Mouse (Mus musculus): Measurements from ENCODE around the gene Ahctf1.
A peak's percentile ranks its signal among the peaks of the same experiment; 100 is the strongest.
"Not testable (repeated sequence)": the region's sequence is repeated elsewhere in the genome, so short reads cannot be mapped to it uniquely, and the experiment has no call there.

The Ahctf1 gene

GRCm38 (mm10) chr1:179803513-179804139 lies at the start of gene Ahctf1:
Gene Ahctf1, minus strand, starts transcription at chr1:179803680.
- peak; percentile 99 for DNase-seq

GRCm38 (mm10) chr1:179847759-179848389 lies 44.4 kb upstream of the Ahctf1 start:
- DNase-seq, result peak; percentile 79

- DNase-seq, result no peak
These were observed 43.7 kb upstream of the Ahctf1 start for GRCm38 (mm10) chr1:179847173-179847572.

GRCm38 (mm10) chr1:179845832-179846499 lies 42.5 kb upstream of the Ahctf1 start:
- no peak for DNase-seq

GRCm38 (mm10) chr1:179844894-179845293 lies 41.4 kb upstream of the Ahctf1 start:
- peak; percentile 70 for DNase-seq

- DNase-seq, result no peak
These were observed 40.5 kb upstream of the Ahctf1 start for GRCm38 (mm10) chr1:179843981-179844380.

GRCm38 (mm10) chr1:179842568-179842967 lies 39.1 kb upstream of the Ahctf1 start:
- DNase-seq, result no peak

DNA sequence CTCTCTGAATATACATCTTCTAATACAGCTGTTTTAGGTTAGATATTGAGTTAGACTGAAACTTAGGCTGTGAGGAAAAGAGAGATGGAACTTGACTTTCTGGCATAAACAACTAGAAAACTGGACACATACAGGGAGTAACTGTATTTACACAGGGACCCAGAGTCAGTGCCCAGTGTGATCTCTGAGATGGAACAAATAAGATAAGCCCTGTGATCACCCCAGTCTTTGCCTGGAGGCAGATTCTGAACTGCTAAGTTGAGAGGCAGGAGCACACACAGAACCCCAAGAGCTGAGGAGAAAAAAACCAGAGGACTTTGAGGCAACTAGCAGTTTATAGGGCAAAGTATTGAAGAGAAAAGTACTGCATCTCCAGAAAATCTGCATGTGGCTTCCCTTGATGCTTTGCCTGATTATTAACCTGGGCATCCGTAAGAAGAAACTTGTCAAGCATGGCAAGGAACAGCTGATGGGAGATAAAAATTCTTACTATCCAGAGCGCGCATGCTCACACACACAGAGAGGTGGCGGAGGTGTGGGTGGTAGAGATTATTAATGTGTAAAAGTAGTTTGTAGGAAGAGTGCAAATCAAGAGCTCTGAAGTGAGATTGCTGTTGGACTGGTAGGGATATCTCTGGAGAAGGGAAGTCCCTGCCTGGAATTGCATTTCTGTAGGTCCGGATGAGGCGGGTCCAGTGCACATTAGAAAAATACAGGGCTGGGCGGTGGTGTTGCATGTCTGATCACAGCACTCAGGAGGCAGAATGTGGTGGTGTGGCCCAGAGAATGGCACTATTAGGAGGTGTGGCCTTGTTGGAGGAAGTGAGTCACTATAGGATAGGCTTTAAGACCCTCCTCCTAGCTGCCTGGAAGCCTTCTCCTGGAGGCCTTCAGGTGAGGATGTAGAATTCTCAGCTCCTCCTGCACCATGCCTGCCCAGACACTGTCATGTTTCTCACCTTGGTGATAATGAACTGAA lies 33.2 kb upstream of the Ahctf1 start:
- DNase-seq, result no peak

- no peak for DNase-seq
These were observed 32.4 kb upstream of the Ahctf1 start for GRCm38 (mm10) chr1:179835753-179836425.

GRCm38 (mm10) chr1:179833596-179833995 lies 30.1 kb upstream of the Ahctf1 start:
- DNase-seq, result no peak

- DNase-seq, result no peak
These were observed 29.3 kb upstream of the Ahctf1 start for GRCm38 (mm10) chr1:179832710-179833240.

DNA sequence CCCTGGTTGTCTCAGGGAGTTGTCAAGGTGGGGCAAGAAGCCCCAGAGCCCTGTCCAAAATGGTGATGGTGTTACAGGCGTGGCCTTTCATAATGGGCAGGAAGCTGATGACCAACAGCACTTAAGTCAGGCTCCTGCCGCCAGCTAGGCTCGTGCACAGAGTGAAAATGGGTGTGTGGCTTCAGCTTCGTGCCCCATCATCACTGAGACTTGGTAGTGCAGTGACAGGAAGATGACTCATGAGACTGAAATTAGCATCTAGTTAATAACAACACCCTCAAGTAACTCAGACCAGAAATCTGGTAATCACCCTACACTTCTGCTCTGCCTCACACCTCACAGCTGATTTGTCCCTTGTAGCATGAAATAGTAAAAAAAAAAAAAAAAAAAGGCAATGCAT lies 25.4 kb upstream of the Ahctf1 start:
- DNase-seq, result no peak

DNA sequence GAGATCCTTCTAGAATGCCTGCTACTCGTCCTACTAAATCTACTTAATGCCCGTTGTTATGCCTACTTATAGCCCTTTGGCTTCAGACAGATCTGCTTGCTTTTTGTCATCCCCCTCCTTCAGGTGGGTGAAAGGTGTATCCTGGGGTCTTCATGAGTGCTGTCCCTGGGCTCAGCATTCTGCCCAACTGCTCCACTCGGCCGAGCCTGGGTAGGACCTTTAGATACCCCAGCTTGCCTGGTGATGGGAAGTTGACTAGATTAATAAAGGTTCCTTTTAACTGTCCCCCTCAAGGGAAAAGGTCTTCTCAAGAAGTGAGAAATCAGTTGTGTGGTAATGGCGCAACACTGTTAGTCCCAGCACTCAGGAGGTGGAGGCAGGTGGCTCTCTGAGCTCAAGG lies 24.6 kb upstream of the Ahctf1 start:
- no peak for DNase-seq

GRCm38 (mm10) chr1:179824549-179824948 lies 21.1 kb upstream of the Ahctf1 start:
- DNase-seq, result no peak

GRCm38 (mm10) chr1:179818490-179819278 lies 15.2 kb upstream of the Ahctf1 start:
- not testable (repeated sequence) for DNase-seq

DNA sequence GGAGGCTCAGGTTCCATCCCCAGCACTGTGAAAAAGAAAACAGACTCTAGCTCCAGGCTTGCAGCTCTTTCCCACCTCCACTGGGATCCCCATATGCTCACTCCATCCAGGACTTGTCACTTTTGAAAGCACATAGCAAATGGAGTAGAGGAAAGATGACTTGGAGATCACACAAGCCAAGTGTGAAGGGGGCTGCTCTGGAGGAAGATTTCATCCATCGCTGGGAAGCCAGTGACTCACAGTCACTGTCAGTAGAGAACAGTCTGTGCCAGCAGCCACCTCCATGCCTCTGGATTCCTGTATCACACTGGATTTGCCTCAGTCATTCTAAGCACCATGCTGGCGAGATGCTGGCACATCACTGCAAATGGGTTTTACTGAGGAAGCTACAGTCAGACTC lies 11.1 kb upstream of the Ahctf1 start:
- DNase-seq, result no peak

GRCm38 (mm10) chr1:179813385-179813784 lies 9.9 kb upstream of the Ahctf1 start:
- no peak for DNase-seq

DNA sequence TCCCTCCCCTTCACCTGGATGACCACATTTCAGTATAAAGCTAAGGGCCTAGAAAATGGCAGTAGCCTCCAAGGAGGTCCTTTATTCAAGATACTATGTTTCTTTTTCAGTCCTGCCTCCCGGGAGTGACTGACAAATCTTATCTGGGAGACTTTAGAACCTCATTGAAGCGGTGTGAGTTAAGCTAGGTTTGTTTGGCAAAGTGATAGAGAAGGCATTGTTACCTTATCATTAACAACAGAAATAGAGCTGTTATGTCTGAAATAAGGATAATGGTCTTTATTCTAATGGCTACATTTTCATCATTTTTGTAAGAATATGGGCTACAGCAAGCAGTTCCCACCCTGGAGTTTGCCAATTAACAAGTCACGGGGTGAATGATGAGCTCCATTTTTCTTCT lies 4.8 kb upstream of the Ahctf1 start:
- no peak for DNase-seq

GRCm38 (mm10) chr1:179807468-179807867 lies 4.0 kb upstream of the Ahctf1 start:
- DNase-seq, result no peak

DNA sequence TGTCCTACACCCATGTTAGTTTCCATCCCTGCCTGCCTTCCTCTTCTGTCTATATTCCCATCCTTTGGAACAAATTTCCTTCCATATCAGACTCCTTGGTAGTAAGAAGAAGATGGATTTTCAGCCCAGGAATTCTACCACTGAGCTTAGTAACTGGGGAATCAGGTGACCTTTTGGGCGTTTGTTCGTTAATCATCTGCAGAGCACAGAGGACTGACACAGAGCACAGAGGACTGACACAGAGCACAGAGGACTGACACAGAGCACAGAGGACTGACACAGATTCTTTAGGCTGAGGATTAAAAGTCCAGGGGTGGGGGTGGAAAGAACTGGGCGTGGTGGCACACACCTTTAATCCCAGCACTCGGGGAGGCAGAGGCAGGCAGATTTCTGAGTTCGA lies 2.3 kb upstream of the Ahctf1 start:
- DNase-seq, result no peak

DNA sequence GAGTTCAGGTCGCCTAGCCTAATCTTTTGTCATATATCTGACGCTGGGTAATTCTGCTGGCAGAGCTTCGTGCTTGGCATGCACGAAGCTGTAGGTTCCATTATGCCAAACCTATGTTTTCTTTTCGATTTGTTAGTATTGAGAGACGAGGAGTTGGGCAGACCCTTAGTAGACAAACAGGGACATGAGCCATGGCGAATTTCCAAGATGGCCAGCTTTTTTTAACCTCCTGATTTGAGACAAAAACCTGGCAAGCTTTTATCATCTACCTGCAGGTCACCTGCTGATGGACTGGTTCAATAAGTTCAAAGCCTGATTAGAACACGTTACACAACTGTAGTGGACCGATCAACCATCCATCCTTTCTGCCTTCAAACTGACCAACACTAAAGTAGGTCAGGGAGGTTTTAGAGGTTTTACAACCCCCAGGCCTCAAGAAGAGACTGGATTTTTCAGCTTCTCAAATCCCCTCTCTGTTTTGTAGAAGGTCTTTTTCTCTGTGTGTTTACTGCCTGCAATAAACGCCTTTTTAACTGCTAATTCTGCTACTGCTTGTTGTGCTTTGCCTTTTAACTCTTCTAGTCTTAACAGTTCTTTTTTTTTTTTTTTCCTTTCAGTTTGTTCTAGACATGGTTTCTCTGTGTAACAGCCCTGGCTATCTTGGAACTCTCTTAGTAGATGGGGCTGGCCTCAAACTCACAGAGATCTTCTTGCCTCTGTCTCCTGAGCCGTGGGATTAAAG lies 831 bp upstream of the Ahctf1 start:
- DNase-seq, result peak; percentile 76

Data from cerebellum, adult 9-11 months (tissue).